12 mouse cellular contexts compared by ENCODE assay signal in the genomic region with DNA sequence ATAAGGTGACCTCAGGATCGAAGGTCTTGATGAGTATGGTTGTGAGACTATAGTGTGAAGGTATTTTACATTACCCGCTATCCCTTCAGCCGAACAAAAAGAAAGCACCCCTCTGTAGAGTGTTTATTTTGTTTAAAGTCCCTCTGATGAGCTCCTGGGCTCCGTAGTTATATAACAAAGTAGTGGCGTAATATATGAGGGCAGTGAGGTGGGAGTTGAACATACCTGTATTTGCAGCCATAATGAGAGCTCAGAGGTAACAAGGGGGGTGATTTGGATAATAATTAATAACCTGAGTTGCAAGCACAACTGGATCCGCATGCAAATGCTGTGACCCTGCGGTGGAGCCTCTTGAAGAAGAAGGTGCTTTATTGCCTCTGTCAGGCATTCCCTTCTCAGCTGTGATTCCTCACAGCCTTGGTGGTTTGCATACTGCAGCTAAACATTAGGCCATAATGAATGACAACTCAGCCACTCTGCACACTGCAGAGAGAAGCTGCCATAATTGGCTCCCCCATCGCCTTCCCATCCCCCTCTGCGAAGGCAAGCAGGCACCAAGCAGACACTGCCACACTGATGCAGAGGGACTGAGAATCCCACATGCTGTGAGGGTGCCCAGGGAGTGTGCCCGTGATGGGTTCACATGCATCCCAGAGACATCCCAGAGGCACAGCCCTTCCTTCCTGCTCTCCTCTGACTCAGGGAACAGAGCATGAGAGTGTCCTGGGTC.
DNase-seq lines count a peak whose midpoint lies in the region; ATAC-seq lines count a peak whose summit lies in the region.
"Had no signal": no experiment of that assay in that cellular context is flagged by ENCODE, and none has a peak within 500 bp of the region (broad histone marks: within the 10 kb centered on the region; RNA-seq: fewer than 3 reads in every experiment).

No protein-coding gene starts in this region.

- no peak overlapping the region for H3K4me2 ChIP-seq in hindbrain, embryonic 11.5 days (replicated peaks; ENCODE audit: low read depth, low read length)
- H3K4me2 ChIP-seq in neural tube, embryonic 12.5 days (replicated peaks) = no peak overlapping the region
- no peak overlapping the region for H3K4me2 ChIP-seq in hindbrain, embryonic 15.5 days
- H3K4me2 ChIP-seq: embryonic facial prominence, embryonic 12.5 days; heart, embryonic 11.5 days had no signal

- H3K36me3 ChIP-seq in hindbrain, embryonic 10.5 days = no peaks in the 10 kb centered on the region
- H3K36me3 ChIP-seq in hindbrain, embryonic 11.5 days (ENCODE audit: control insufficient read depth, insufficient read depth, low read length) = no peaks in the 10 kb centered on the region
- H3K36me3 ChIP-seq in neural tube, embryonic 12.5 days = no peaks in the 10 kb centered on the region
- no peaks in the 10 kb centered on the region for H3K36me3 ChIP-seq in hindbrain, embryonic 15.5 days
- H3K36me3 ChIP-seq: embryonic facial prominence, embryonic 12.5 days had no signal

- H3K27ac ChIP-seq in hindbrain, embryonic 10.5 days = peak overlapping the region; percentile 75
- H3K27ac ChIP-seq in hindbrain, embryonic 11.5 days (ENCODE audit: low read depth, low read length) = no peak overlapping the region
- no peak overlapping the region for H3K27ac ChIP-seq in neural tube, embryonic 12.5 days
- H3K27ac ChIP-seq in hindbrain, embryonic 15.5 days (replicated peaks) = no peak overlapping the region; the same call in 1 of the 2 replicates
- H3K27ac ChIP-seq: embryonic facial prominence, embryonic 12.5 days had no signal

- H3K9me3 ChIP-seq in hindbrain, embryonic 10.5 days = no peaks in the 10 kb centered on the region
- H3K9me3 ChIP-seq in hindbrain, embryonic 11.5 days (ENCODE audit: control insufficient read depth, low read length) = no peaks in the 10 kb centered on the region
- no peaks in the 10 kb centered on the region for H3K9me3 ChIP-seq in neural tube, embryonic 12.5 days
- H3K9me3 ChIP-seq in hindbrain, embryonic 15.5 days = no peaks in the 10 kb centered on the region
- H3K9me3 ChIP-seq: embryonic facial prominence, embryonic 12.5 days had no signal

- no peak overlapping the region for H3K4me3 ChIP-seq in hindbrain, embryonic 10.5 days
- no peak overlapping the region for H3K4me3 ChIP-seq in hindbrain, embryonic 11.5 days (ENCODE audit: low read depth, low read length)
- H3K4me3 ChIP-seq in neural tube, embryonic 12.5 days = no peak overlapping the region
- no peak overlapping the region for H3K4me3 ChIP-seq in hindbrain, embryonic 15.5 days
- H3K4me3 ChIP-seq: embryonic facial prominence, embryonic 12.5 days had no signal

- peaks cover 12% of the 10 kb centered on the region for H3K4me1 ChIP-seq in hindbrain, embryonic 10.5 days (replicated peaks)
- H3K4me1 ChIP-seq in hindbrain, embryonic 11.5 days (replicated peaks; ENCODE audit: control insufficient read depth, insufficient read depth, low read length) = no peaks in the 10 kb centered on the region
- peaks cover 4% of the 10 kb centered on the region; the same call in 1 of the 2 replicates for H3K4me1 ChIP-seq in neural tube, embryonic 12.5 days
- H3K4me1 ChIP-seq in hindbrain, embryonic 15.5 days (replicated peaks) = peaks cover 6% of the 10 kb centered on the region; the same call in 1 of the 2 replicates

- no peak for DNase-seq in hindbrain, embryonic 10.5 days (ENCODE audit: low spot score)
- no peak for DNase-seq in hindbrain, embryonic 11.5 days (ENCODE audit: low spot score)
- no peak for DNase-seq in neural tube, embryonic 10.5 days (ENCODE audit: extremely low spot score, low spot score)
- DNase-seq in retina, embryonic 14.5 days (ENCODE audit: low spot score) = peak; percentile 35
- no peak for DNase-seq in spleen, postnatal 4 days (ENCODE audit: low spot score in 2 of 2)
- DNase-seq: adrenal gland, adult 2 months; cerebellum, adult 11 months had no signal

- H3K9ac ChIP-seq in hindbrain, embryonic 11.5 days (ENCODE audit: low read depth, low read length) = no peak overlapping the region
- H3K9ac ChIP-seq in neural tube, embryonic 12.5 days = no peak overlapping the region
- H3K9ac ChIP-seq in hindbrain, embryonic 15.5 days = no peak overlapping the region
- H3K9ac ChIP-seq: embryonic facial prominence, embryonic 12.5 days had no signal

- 69% methylated on average over 10 of the region's 10 CpGs for WGBS in hindbrain, embryonic 10.5 days
- WGBS in hindbrain, embryonic 11.5 days = 69% methylated on average over 10 of the region's 10 CpGs
- WGBS in neural tube, embryonic 12.5 days = 42% methylated on average over 10 of the region's 10 CpGs
- WGBS in hindbrain, embryonic 15.5 days = 67% methylated on average over 10 of the region's 10 CpGs

- H3K27me3 ChIP-seq in hindbrain, embryonic 10.5 days (ENCODE audit: insufficient read depth, poor library complexity, severe bottlenecking) = no peaks in the 10 kb centered on the region
- H3K27me3 ChIP-seq in hindbrain, embryonic 11.5 days (ENCODE audit: control insufficient read depth, insufficient read depth, low read length) = no peaks in the 10 kb centered on the region
- H3K27me3 ChIP-seq in neural tube, embryonic 12.5 days (replicated peaks) = no peaks in the 10 kb centered on the region
- no peaks in the 10 kb centered on the region for H3K27me3 ChIP-seq in hindbrain, embryonic 15.5 days
- H3K27me3 ChIP-seq: embryonic facial prominence, embryonic 12.5 days had no signal

- no peak for ATAC-seq in hindbrain, embryonic 11.5 days (ENCODE audit: low FRiP score)
- ATAC-seq in neural tube, embryonic 12.5 days (ENCODE audit: low FRiP score, low read depth) = peak; percentile 21; the same call in 1 of the 2 replicates
- ATAC-seq in hindbrain, embryonic 15.5 days (ENCODE audit: low FRiP score, low read depth) = peak; percentile 61; the same call in 1 of the 2 replicates
- no peak for ATAC-seq in activated CD4-positive, CD25-positive, alpha-beta regulatory T cell, adult 4 months

Comparison
In these comparisons a context has a peak if more than half of its experiments do, and no peak if none do; other contexts are left out.
1. ATAC-seq: peak in neural tube, embryonic 12.5 days (single experiment) and hindbrain, embryonic 15.5 days (single experiment); none in hindbrain, embryonic 11.5 days (single experiment) and activated CD4-positive, CD25-positive, alpha-beta regulatory T cell, adult 4 months (single experiment).